Mouse (Mus musculus): ENCODE data around the gene Henmt1.

The Henmt1 gene

DNA sequence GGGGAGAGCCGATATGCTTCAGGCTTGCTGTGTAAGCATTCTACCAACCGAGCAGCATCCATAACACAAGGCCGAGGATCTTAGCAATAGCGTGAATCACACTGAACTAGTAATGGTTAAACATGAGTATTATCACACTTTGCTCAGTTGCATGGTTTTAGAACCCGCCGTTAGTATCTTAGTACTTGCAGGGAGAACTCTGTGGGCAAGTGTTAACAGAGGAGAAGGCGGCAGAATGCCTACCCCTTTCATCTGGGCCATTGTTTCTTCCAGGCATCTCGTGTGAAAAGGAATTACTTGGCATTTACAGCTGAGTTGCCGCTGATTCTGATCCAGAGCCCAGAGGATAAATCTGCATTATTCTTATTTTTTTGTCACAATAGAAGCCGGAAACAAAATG is 1.3 kb downstream of the Henmt1 start:
- no peak for DNase-seq

DNA sequence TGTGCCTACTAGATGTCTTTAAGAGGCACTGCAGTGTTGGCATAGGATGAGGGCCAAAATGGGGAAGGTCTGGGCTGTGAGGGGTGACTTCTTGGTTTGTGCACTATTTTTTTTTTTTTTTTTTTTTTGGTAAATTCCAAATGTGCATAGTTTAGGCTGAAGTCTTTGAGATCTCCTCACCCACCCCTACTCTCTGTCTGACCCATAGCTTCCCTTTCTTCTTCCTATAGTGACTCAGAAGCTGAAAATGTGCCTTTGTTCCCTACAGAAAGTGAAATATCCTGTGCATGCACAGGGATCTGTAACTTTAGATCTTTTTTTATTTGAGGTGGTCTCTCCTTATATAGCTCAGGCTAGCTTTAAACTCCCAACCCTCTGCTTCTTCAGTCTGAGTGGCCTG is 18.3 kb downstream of the Henmt1 start:
- no peak for DNase-seq

DNA sequence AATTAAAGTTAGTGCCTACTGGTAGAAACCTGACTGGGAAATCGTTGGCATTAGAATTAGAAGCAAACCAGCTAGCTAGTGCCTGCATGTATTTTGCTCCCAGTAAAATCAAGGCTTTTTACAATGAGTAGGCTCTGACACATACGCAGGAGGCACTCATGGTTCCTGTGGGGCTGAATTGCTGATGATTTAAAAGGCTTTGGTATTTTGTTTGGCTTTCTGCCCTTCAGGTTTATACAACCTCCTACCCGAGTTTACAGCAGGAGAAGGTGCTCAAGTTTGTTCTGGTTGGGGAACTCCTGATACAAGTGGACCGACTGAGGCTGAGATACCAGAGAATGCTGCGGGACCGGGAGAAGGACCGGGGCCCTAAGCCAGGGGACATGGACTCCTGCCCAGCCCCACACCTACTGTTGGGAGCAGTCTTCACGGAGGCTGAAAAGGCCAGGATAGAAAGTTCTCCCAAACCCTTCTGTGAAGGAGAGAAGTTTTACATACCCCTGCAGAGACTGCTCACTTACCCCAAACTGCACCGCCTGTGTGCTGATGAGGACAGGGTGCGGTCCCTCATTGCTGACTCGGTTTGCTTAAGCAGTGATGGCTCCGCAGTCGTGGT is 20.1 kb downstream of the Henmt1 start:
- DNase-seq = no peak

DNA sequence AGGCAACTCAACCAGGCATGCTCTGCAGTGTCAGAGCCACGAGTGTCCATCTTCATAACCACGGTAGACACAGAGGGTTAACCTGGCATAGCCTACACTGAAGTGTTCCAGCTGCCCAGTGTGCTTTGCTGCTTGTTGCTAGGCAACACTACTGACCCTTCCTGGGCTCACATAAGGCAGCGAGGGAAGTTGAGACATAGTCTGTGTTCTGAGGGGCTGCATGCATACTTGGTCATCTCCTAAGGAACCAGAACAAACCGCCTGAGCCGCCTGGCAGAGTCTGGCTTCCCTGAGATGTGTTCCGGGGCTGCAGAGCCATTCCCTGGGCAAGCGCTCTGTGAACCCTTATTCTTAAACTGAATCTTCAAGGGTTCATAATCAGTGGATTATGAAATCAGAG is 21.6 kb downstream of the Henmt1 start:
- peak; percentile 55 for DNase-seq

DNA sequence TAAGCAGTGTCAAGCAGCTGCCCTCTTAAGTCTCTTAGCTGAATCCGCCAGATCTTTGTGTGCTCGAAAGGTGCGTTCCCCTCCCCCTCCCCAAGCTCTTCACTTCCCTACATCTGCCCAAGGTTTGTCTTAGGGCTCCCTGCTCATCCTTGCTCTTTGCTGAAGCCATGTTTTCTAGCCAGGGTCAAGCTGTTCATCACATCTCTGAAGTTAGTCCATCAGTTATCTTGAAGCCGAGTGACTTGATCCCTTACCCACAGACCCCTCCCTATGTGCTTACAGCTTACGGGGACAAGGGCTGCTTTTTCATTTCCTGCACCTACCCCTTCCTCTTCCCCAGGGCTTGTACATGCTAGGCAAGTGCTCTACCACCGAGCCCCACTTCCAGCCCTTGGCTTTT is 22.0 kb downstream of the Henmt1 start:
- no peak for DNase-seq

DNA sequence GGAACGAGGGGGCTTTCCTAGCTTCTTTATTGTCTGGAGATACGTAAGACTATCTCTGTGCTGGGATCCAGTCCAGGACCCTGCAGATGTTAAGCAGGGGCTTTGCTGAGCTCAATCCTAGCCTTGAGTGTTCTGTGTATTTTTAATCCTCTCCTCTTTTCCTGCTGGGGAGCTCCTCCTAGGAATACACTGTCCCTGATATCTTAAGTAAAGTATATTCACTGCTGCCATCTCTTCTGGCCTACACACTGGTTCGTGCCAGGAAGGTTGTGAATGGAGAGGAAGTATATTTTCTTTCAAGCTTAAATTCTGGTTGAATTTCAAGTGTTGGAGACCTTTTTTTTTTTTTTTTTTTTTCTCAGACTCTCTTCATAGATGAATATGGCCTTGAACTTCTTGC is 23.6 kb downstream of the Henmt1 start:
- no peak for DNase-seq

DNA sequence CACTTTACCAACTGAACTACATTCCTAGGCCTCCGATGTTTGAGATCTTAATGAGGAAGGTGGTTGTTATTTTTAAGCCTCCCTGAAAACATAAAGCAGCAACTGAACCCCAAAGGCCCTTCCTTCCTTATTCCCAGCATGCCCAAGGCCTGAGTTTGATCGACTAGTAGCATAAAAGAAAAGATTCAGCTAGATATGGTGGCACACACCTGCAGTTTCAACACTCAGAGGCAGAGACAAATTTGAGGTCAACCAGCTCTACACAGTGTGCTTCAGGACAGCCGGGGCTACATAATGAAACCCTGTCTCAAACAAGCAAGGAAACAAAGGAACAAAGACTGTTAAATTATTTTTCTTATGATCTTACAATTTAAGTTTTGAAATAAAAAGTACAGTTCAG is 24.1 kb downstream of the Henmt1 start:
- DNase-seq = no peak

DNA sequence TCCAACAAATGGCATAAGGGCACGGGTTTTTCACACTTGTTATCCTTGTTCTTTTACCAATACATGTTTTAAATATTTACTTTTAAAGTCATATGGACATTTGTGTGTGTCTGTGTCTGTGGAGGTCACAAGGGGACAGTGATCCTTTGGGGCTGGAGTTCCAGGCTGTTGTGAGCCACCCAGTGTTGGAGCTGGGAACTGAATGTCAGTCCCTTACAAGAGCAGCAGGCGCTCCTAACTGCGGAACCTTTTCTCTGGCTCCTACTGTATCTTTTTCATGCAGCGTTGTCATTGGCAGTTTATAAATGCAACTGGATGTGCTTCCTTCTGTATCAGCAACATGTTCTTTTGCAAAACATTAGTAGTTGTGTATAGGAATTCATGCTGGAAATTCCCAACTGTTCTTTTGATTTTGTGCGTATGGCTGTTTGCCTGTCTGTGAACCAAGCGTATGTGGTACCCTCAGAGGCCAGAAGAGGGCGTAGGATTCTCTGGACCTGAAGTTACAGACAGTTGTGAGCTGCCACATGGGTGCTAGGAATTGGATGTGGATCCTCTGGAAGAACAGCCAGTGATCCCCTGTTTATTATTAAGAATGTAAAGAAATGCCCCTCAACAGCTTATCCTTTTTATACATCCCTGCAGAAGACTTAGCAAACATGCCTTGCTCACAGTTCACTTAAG is 24.8 kb downstream of the Henmt1 start:
- DNase-seq = peak; percentile 24

DNA sequence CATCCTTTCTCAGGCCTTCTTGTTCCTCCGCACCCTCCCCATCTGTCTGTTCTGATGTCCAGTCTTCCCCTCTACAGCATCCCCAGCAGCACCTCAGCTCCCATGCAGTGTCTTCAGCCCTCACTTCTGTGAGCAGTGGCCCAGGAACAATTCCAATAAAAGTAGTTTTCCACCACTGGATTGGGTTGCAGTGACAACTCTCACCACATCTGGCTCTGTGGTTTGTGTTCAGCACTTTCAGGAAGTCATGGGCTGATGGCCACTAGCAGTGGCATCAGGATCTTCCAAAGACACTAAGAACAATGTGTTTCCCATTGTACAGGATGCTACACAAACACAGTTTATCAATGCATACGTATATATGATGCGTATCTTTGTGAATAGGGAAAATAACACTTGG is 26.4 kb downstream of the Henmt1 start:
- no peak for DNase-seq

DNA sequence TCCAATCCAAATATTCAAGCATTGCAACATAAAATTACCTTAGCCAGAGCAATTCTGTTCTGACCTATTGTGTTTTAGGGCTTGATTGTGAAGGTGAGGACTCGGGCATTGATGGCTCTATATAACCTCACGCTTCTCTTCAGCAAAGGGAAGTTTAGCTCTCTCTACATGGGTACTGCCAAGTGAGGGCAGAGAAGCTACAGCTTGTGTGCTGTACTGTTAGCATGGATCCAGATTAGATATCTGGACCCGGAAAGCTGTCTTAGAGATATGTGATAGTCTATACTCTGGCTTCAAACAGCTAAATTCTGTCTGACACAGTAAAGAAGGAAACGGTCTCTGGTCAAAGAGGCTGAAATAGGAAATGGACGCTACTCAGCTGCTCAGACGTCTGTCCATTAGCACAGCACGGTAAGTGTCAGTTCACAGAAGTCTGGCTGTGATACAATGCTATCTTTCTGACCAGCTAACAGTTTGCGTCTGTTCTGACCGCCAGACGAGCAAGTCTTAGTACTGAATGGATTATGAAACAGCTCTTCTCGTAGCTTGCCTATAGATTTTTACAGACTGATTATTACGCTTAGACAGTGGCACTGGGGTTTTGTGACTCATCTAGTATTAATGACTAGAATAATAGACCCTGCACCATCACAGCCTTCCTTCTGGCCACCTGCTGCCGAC is 34.4 kb downstream of the Henmt1 start:
- DNase-seq = no peak

DNA sequence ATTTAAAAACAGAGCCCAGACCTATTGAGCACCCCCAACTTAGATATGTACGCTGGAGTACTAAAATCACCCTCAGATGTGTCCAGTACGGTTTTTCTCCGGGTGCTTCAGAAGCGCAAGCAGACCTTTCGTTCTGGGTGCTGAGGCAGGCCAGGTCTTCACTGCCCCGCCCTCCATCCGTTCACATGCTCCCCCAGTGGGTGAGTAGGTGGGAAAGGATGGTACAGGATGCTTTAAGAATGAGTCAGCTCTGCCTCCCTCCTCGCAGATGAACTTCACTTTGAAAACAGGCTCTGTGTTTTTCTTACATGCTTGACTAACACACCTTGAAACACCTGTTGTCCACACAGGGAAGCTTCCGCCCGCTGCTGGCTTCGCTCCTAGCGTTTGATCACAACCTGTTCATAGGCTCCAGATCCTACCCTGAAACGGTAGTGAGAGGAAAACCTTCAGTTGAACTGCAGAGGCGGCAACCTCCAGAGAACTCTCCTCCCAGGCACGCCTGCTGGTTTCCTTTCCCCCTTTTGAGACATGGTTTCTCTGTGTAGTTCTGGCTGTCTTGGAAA is 35.3 kb downstream of the Henmt1 start:
- no peak for DNase-seq

DNA sequence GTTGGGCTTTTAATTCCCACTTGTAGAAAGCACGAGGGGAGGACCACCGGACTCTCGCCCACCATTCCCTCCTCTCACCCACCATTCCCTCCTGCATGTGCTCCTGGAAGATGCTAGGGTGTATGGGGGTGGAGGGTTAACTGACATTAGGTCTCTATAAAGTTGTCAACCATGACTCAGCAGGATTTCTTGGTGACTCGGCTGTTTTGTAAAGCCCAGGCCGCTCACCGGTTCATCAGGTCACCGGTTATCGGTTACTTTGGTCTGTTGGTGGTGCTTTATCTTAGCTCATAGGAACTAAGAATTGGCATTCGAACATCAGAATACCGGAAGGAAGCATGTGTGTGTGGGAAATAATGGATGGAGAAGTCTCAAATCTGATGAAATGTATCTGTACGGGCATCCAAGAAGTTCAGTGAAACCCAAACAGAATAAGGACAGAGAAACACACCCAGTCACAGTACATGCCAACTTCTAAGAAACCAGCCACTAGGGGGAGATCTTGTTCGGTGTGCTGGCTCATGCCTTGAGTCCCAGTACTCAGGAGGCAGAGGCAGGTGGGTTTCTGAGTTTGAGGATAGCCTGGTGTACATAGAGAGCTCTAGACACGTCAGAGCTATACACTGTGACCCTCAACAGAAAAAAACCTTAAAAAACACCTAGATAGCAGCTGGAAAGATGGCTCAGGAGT is 37.8 kb downstream of the Henmt1 start:
- peak; percentile 22 for DNase-seq

DNA sequence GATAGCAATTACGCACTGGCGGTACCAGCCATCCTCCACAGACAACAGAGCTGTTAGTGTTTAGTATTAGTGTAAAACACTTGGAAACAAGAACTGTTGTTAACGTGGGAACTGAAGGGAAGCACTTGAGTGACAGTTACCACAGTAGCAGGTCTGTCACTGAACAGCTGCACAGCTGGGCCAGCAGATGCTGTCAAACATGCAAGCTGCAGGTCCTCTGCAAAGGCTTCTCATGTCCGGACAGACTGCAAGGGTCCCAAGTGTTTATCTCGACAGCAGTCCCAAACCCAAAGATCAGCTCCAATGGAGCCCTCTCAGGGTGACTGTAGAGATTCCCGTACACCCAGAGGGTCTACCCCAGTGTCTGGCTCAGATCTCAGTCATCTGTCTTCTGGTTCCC is 42.3 kb downstream of the Henmt1 start:
- no peak for DNase-seq

DNA sequence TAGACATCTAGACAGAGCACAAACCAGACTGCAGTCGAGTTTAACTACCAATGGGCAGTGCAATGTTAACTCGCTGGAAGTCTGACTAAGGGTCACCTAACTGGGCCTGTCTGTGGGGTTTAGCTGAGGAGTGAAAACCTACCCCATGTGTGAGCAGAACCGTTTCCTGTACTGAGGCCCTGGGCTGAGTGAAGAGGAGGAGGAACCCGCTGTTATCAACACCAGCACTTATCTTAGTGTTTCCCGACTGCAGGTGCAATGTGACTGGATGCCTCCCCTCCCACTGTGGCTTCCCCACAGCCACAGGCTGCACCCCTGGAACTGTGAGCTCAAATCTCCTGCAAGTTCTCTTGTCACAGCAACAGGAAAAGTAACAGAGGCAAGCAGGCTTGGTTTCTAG is 44.3 kb downstream of the Henmt1 start:
- no peak for DNase-seq

DNA sequence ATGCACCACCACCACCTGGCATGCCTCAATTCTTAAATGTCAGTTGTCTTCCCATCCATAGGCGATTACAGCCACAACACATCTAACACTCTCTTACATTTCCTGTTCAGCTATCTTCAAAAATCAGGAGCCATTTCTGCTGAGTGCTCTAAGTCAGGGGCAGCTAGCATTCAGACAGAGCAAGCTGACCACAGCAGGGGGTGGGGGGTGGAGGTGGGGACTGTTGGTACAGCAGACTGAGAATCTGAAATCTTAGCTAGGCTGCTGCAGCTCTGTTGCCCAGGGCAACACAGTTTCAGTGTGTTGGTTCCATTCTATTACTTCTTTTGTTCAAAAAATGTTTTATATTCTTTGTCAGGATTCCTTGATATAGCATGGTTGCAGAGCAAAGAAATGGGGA is 46.9 kb downstream of the Henmt1 start:
- DNase-seq = no peak

DNA sequence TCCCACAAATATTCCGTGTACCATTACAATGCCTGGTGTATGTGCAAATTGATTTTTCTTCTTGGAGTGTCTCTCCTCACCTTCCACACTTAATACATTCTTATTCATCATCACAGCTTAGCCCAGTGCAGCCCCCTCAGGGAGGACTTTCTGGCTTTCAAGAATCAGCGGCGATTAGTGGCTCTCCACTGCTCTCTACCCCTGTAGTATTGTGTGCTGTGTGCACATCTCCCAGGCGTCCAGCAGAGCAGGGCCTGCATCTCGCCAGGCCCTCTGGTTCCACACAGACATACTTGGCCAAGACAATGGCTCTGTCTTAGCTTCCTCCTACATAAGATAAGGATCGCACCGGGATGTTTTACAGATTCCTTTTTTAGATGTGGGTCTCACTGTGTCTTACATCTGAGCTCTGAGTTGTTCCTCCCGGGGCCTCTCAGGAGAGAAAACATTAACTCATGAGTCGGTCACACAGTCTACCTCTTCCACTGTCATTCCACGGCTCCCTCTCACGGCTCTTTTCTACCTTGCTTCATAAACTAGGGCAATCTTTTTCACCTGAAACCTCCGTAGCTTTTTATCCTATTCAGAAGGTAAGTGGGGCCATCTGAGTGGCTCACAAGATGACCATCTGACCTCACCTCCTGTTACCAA is 47.5 kb downstream of the Henmt1 start:
- no peak for DNase-seq

DNA sequence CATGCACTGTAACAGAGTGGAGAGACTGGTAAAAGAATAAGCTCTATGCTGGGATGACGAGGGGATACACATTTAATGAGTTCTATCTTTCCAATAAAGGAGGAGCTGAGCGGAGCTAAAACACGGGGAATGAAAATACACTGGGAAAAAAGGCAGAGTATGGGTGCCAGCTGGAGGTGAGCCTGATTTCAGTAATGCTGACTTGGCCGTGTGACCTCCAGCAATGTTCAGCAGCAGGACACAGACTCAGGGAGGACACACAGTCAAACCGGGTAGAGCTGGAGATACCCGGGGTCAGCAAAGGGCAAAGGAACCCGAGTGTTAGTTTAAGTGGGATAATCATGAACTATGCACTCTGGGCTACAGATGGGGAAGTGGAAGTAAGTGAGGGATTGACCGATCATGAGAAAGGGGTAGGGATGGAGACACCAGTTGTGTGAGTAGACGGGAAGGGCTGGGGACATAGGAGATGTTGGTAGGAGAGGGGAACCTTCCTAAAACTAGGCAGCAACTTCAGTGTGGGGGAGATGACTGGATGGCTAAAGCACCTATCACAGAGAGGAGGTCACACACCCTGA is 50.4 kb downstream of the Henmt1 start:
- DNase-seq = peak; percentile 24

DNA sequence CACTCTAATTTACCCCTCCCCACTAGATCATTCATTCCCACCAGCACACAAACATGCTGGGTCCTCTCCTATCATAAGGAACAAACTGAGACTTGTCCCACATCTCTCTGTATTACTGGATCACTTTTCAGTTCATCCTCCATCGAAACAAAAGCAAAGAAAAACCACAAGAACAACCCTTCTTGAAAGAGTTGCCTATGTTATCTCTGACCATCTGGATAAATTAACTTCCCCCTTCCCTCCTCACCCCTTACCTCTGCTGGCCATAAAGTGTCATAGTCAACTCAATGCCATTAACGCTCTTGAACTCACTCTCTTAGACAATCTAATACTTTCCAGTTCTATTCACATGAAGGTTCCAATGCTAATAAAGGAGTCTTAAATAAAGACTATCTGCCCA is 54.8 kb downstream of the Henmt1 start:
- DNase-seq = no peak

DNA sequence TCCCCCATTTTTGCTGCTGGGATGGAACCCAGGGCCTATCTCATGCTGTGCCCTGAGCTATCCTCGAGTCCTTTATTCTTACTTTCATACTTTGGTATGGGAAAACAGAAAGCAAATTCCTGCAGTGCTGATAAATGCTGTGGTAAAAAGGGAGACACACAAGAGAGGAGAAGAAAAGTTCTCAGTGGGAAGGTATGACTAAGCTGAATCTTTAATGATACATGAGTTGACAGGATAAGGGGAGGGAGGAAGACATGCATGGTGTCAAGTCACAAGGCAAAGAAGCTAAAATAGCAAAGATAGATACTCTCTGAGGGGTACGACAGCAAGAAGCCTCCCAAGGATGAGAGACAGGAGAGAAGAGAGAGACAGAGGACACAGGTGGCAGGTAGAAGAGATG is 55.7 kb downstream of the Henmt1 start:
- no peak for DNase-seq

DNA sequence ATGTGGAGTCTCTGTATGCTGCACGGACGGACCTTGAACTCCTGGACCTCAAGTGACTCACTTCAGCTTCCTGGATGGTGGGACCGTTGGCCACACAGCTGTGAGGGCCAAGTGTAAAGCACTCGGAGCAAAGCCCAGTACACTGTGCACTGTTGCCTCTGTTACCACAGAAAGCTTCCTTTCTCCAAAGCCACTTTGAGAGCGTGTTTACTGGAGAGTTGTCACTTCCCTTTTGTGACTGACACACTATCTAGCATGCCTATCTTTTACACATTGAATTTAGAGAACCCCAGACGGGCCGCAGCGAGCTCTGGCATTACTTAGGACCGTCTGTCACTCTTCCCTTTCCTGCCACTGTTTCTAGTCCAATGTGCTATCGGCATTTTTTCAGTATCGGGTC is 57.6 kb downstream of the Henmt1 start:
- peak; percentile 41 for DNase-seq

DNA sequence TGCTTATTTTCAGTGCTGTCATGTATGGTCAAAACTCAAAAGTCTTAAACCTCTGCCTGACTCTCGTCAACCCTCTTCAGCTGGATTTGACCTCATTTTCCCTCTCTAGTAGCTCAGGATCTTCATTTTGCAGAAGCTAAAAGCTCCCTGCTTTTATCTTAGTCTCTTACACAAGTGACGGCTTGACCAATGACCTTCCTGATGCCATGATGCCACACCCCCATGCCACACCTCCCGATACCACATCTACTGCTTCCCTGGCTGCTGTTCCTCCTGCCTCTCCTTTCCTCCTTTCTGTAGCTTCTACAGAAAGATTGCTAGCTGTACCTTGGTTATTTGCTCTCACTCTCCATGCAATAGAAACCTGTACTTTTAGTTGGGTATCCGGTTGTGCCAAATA is 58.1 kb downstream of the Henmt1 start:
- peak; percentile 38 for DNase-seq

DNA sequence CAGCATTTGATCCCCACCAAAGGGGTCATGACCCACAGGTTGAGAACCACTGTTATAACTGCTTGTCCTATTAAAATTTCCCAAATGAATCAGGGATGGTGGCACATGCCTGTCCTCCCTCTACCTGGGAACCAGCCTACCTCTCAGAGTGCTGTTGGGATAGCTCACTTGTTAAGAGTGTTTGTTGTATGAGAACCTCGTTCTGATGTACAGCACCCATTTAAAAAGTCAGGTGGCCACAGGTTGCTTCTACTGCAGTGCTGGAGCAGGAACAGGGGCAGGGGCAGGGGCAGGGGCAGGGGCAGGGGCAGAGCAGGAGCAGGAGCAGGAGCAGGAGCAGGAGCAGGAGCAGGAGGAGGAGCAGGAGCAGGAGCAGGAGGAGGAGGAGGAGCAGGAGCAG is 59.5 kb downstream of the Henmt1 start:
- DNase-seq = no peak

DNA sequence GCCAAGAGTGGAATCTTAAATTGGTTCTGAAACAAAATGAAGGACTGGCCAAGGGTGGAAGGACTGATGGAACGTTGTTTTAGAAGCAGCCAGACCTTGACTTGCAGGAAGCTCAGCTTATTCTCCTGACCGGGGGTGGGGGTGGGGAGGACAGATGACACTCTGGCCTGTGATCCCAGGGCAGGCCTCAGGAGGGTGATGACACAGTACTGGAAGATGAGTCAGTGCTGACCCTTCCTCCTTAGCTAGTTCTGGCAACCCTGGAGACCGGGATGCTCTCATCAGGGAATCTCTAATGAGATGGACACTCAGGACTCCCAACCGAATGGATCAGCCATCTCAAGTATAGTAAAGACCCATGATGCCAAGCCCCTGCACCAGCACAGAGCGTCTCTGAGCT is 66.1 kb downstream of the Henmt1 start:
- DNase-seq = no peak
